Comparison of ENCODE assay signal across 17 mouse cellular contexts in genomic region chr19:35180102-35180501, GRCm38 (mm10).
"Had no signal": no experiment of that assay in that cellular context is flagged by ENCODE, and none has a peak within 500 bp of the region (broad histone marks: within the 10 kb centered on the region; RNA-seq: fewer than 3 reads in every experiment).

No protein-coding gene starts in this region.

- H3K36me3 ChIP-seq: midbrain, embryonic 13.5 days; midbrain, embryonic 15.5 days; neural tube, embryonic 12.5 days; stomach, embryonic 15.5 days had no signal

- H3K27me3 ChIP-seq: megakaryocyte, embryonic 14.5 days; midbrain, embryonic 13.5 days; midbrain, embryonic 15.5 days; neural tube, embryonic 12.5 days; stomach, embryonic 15.5 days had no signal

- H3K9ac ChIP-seq: lung, embryonic 14.5 days; midbrain, embryonic 13.5 days; midbrain, embryonic 15.5 days; neural tube, embryonic 12.5 days; stomach, embryonic 15.5 days had no signal

- H3K4me2 ChIP-seq: lung, embryonic 14.5 days; midbrain, embryonic 11.5 days; midbrain, embryonic 13.5 days; midbrain, embryonic 15.5 days; neural tube, embryonic 12.5 days; stomach, embryonic 15.5 days had no signal

- H3K4me3 ChIP-seq: megakaryocyte, embryonic 14.5 days; midbrain, embryonic 13.5 days; midbrain, embryonic 15.5 days; neural tube, embryonic 12.5 days; stomach, embryonic 15.5 days had no signal

- H3K27ac ChIP-seq: midbrain, embryonic 13.5 days; midbrain, embryonic 15.5 days; neural tube, embryonic 12.5 days; stomach, embryonic 15.5 days; stomach, postnatal 0 days had no signal

- ATAC-seq: midbrain, embryonic 13.5 days; midbrain, embryonic 15.5 days had no signal

- DNase-seq: lung, adult 18-20 months; lung, embryonic 14.5 days; lung, postnatal 10 days; lung, postnatal 4 days; retina, postnatal 1 day; right cerebral cortex, postnatal 25 days; right cerebral cortex, postnatal 4 days; thymus, adult 2 months; thymus, postnatal 25 days; thymus, postnatal 4 days had no signal

- H3K9me3 ChIP-seq: midbrain, embryonic 13.5 days; midbrain, embryonic 15.5 days; neural tube, embryonic 12.5 days; stomach, embryonic 15.5 days had no signal

- H3K4me1 ChIP-seq: midbrain, embryonic 13.5 days; midbrain, embryonic 15.5 days; neural tube, embryonic 12.5 days; stomach, embryonic 15.5 days had no signal
